In the genomic region with DNA sequence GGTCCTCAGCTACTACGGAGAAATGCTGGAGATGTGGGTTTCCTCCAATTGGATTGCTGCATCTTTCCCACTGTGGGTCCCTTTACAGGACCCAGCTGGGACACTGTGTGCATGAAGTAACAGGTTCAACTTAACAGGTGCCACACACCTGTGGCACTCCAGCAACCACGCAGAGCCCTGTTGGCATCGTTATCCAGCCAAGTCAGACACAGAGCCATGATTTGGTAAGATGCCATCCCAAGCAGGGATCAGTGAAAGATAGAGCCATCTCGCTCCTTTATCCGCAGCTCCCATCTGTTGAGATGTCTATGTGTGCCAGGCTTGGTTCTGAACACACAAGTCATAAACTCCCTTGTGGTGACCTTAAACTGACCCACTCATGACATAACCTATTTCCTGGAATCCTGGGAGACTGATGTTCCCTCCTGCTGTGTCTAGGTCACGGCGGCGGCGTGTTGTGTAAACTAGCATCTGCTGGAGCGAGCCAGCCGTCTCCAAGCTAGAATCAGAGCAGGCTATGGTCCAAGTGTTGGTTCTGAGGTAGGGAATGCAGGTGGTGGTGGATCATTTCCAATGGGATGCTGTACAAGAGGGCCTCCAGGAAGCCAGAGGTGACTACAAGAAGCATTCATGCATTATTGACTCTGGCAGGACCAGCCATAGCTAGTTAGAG, we compare ENCODE assay signal across 29 mouse cellular contexts.
DNase-seq lines count a peak whose midpoint lies in the region; ATAC-seq and TF ChIP-seq lines count a peak whose summit lies in the region.
"Had no signal": no experiment of that assay in that cellular context is flagged by ENCODE, and none has a peak within 500 bp of the region (broad histone marks: within the 10 kb centered on the region; RNA-seq: fewer than 3 reads in every experiment).

No protein-coding gene starts in this region.

- peak; percentile 24; the same call in 1 of the 2 replicates for ATAC-seq in hindbrain, postnatal 0 days
- no peak for ATAC-seq in liver, embryonic 12.5 days
- ATAC-seq: forebrain, embryonic 13.5 days; liver, postnatal 0 days had no signal

- no peak overlapping the region for H3K4me3 ChIP-seq in hindbrain, postnatal 0 days (ENCODE audit: low read length)
- no peak overlapping the region for H3K4me3 ChIP-seq in hindbrain, embryonic 10.5 days
- H3K4me3 ChIP-seq in liver, embryonic 12.5 days: no peak overlapping the region
- H3K4me3 ChIP-seq: erythroblast, embryonic 14.5 days; forebrain, embryonic 13.5 days; hindbrain, embryonic 13.5 days; intestine, embryonic 15.5 days; limb, embryonic 13.5 days; megakaryocyte, embryonic 14.5 days; midbrain, embryonic 12.5 days; stomach, embryonic 15.5 days had no signal

- no peak overlapping the region for H3K9ac ChIP-seq in hindbrain, postnatal 0 days (replicated peaks; ENCODE audit: low read length)
- no peak overlapping the region for H3K9ac ChIP-seq in liver, embryonic 12.5 days
- H3K9ac ChIP-seq: forebrain, embryonic 13.5 days; hindbrain, embryonic 13.5 days; intestine, embryonic 15.5 days; limb, embryonic 13.5 days; liver, postnatal 0 days; midbrain, embryonic 12.5 days; stomach, embryonic 15.5 days had no signal

- WGBS in hindbrain, postnatal 0 days: 73% methylated on average over 11 of the region's 11 CpGs
- 96% methylated on average over 11 of the region's 11 CpGs for WGBS in hindbrain, embryonic 10.5 days
- 82% methylated on average over 11 of the region's 11 CpGs for WGBS in liver, embryonic 12.5 days (ENCODE audit: insufficient replicate concordance)

- H3K4me2 ChIP-seq in hindbrain, postnatal 0 days (ENCODE audit: low read depth, low read length): no peak overlapping the region
- H3K4me2 ChIP-seq in liver, embryonic 12.5 days: no peak overlapping the region
- H3K4me2 ChIP-seq: forebrain, embryonic 13.5 days; heart, embryonic 11.5 days; hindbrain, embryonic 13.5 days; intestine, embryonic 15.5 days; limb, embryonic 13.5 days; liver, embryonic 11.5 days; midbrain, embryonic 12.5 days; stomach, embryonic 15.5 days had no signal

- no peak overlapping the region for H3K27ac ChIP-seq in hindbrain, postnatal 0 days
- H3K27ac ChIP-seq in hindbrain, embryonic 10.5 days: no peak overlapping the region
- no peak overlapping the region for H3K27ac ChIP-seq in liver, embryonic 12.5 days
- H3K27ac ChIP-seq: forebrain, embryonic 13.5 days; hindbrain, embryonic 13.5 days; intestine, embryonic 15.5 days; limb, embryonic 13.5 days; midbrain, embryonic 12.5 days; stomach, embryonic 15.5 days had no signal

- no peak for TF ChIP-seq CTCF in hindbrain, postnatal 0 days (IDR thresholded peaks at IDR 0.05; ENCODE audit: low read depth)

- no peaks in the 10 kb centered on the region for H3K9me3 ChIP-seq in hindbrain, postnatal 0 days (ENCODE audit: low read length)
- no peaks in the 10 kb centered on the region for H3K9me3 ChIP-seq in hindbrain, embryonic 10.5 days
- no peaks in the 10 kb centered on the region for H3K9me3 ChIP-seq in liver, embryonic 12.5 days (replicated peaks)
- H3K9me3 ChIP-seq: forebrain, embryonic 13.5 days; G1E; hindbrain, embryonic 13.5 days; intestine, embryonic 15.5 days; limb, embryonic 13.5 days; midbrain, embryonic 12.5 days; stomach, embryonic 15.5 days had no signal

- DNase-seq in cerebellum, adult 11 months: peak; percentile 3
- DNase-seq in cerebellum, adult 18-20 months: no peak
- peak; percentile 56 for DNase-seq in hindbrain, postnatal 0 days (ENCODE audit: low spot score)
- no peak for DNase-seq in hindbrain, embryonic 10.5 days (ENCODE audit: low spot score)
- peak; percentile 18 for DNase-seq in ES-CJ7 (ENCODE audit: low read depth, low spot score)
- peak; percentile 93 for DNase-seq in cerebellum, postnatal 10 days
- DNase-seq in adrenal gland, adult (ENCODE audit: inconsistent age in 2 of 2, low spot score in 1 of 2): no peak
- DNase-seq: adrenal gland, postnatal 25 days; gastrocnemius, postnatal 36 days; heart, adult 18-20 months; heart, postnatal 36 days; kidney, postnatal 14 days; liver, postnatal 0 days; lung, postnatal 36 days; right cerebral cortex, postnatal 14 days; thymus, postnatal 25 days had no signal

- H3K4me1 ChIP-seq in hindbrain, postnatal 0 days (ENCODE audit: insufficient read depth, low read length): no peaks in the 10 kb centered on the region
- H3K4me1 ChIP-seq in hindbrain, embryonic 10.5 days (replicated peaks): no peaks in the 10 kb centered on the region
- H3K4me1 ChIP-seq in liver, embryonic 12.5 days: no peaks in the 10 kb centered on the region
- H3K4me1 ChIP-seq: forebrain, embryonic 13.5 days; hindbrain, embryonic 13.5 days; limb, embryonic 13.5 days; megakaryocyte, embryonic 14.5 days; midbrain, embryonic 12.5 days had no signal

- no peaks in the 10 kb centered on the region for H3K27me3 ChIP-seq in hindbrain, postnatal 0 days (ENCODE audit: insufficient read depth, low read length)
- no peaks in the 10 kb centered on the region; the same call in 1 of the 2 replicates for H3K27me3 ChIP-seq in hindbrain, embryonic 10.5 days (ENCODE audit: insufficient read depth, poor library complexity, severe bottlenecking)
- H3K27me3 ChIP-seq in liver, embryonic 12.5 days (replicated peaks): no peaks in the 10 kb centered on the region
- H3K27me3 ChIP-seq: CH12.LX; forebrain, embryonic 13.5 days; hindbrain, embryonic 13.5 days; intestine, embryonic 15.5 days; limb, embryonic 13.5 days; megakaryocyte, embryonic 14.5 days; midbrain, embryonic 12.5 days; stomach, embryonic 15.5 days had no signal

- no peaks in the 10 kb centered on the region for H3K36me3 ChIP-seq in hindbrain, postnatal 0 days (ENCODE audit: insufficient read depth, low read length)
- H3K36me3 ChIP-seq in hindbrain, embryonic 10.5 days: no peaks in the 10 kb centered on the region
- no peaks in the 10 kb centered on the region for H3K36me3 ChIP-seq in liver, embryonic 12.5 days
- H3K36me3 ChIP-seq: G1E; hindbrain, embryonic 13.5 days; intestine, embryonic 15.5 days; limb, embryonic 13.5 days; midbrain, embryonic 12.5 days; stomach, embryonic 15.5 days had no signal

Comparison
In these comparisons a context has a peak if more than half of its experiments do, and no peak if none do; other contexts are left out.
1. DNase-seq: peak in cerebellum, adult 11 months (single experiment), hindbrain, postnatal 0 days (single experiment), ES-CJ7 (single experiment) and cerebellum, postnatal 10 days (2 of 2); none in cerebellum, adult 18-20 months (0 of 2), hindbrain, embryonic 10.5 days (single experiment) and adrenal gland, adult (0 of 2).